Mouse (Mus musculus) bone marrow, adult 2 months (tissue): ENCODE results near the gene Fgfr1op.
"Not testable (repeated sequence)": the region's sequence is repeated elsewhere in the genome, so short reads cannot be mapped to it uniquely, and the experiment has no call there.

Experiments
- CTCF ChIP-seq: fragments of 200-500 bp; IDR thresholded peaks from 2 replicates; pipeline ENCODE4 v1.5.1; 2011; ENCODE audit warnings: low read length, control low read depth; ENCODE audit not compliant: control insufficient read depth, insufficient read depth
- POLR2A ChIP-seq: fragments of 200-500 bp; IDR thresholded peaks from 2 replicates; pipeline ENCODE4 v1.6.1; 2011; ENCODE audit warnings: low read depth, mild to moderate bottlenecking, control low read depth, low read length, borderline replicate concordance; ENCODE audit not compliant: control insufficient read depth

GRCm38 (mm10) chr17:8165608-8165945 lies 276 bp downstream of the Fgfr1op start:
- not testable (repeated sequence) for TF ChIP-seq CTCF, POLR2A
